Mouse (Mus musculus) left cerebral cortex, postnatal 10 days (tissue): Measurements from ENCODE around the gene Pik3r1. TPM values are rescaled to one million over a fixed set of nuclear protein-coding genes. Genes with fewer than 3 reads are reported as not detected.

Experiments
- DNase-seq, 2 experiments: peaks; one replicate each; pipeline ENCODE4 v3.0.0; 2021 to 2022; ENCODE audit warnings: low spot score in 2 of 2, mixed read lengths in 1 of 2; ENCODE audit errors: extremely low spot score in 1 of 2
- intact Hi-C: fragments of 180-260 bp; cut with DNase I; formaldehyde crosslinking; loops from one replicate; pipeline ENCODE4 v1.15.1; 2025
- total RNA-seq, 2 experiments: library from RNA; stranded (reverse); gene quantifications; 2 replicates each; pipeline ENCODE4 v1.2.3; 2021

The Pik3r1 gene
- total RNA-seq, 2 experiments from 2014 or later, result 142 to 147 TPM

DNA sequence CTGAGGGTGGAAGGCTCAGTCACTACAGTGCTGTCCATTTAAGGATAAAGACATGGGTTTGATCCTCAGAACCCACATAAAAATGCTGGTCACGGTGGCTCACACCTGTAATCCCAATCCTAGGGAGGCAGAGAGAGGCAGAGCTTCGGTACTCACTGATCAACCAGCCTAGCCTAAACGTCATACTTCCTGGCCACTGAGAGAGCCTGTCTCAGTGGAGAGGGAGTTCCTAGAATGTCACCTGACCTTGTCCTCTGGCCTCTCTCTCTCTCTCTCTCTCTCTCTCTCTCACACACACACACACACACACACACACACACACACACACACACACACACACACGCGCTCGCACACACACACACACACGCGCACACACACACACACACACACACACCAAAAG is 24.8 kb downstream of the Pik3r1 start:
- intact Hi-C loops, result no loop called here
- no peak for DNase-seq

- intact Hi-C loops, result no loop called here
- DNase-seq, result no peak
These were observed 25.4 kb downstream of the Pik3r1 start for GRCm38 (mm10) chr13:101742596-101742995.

DNA sequence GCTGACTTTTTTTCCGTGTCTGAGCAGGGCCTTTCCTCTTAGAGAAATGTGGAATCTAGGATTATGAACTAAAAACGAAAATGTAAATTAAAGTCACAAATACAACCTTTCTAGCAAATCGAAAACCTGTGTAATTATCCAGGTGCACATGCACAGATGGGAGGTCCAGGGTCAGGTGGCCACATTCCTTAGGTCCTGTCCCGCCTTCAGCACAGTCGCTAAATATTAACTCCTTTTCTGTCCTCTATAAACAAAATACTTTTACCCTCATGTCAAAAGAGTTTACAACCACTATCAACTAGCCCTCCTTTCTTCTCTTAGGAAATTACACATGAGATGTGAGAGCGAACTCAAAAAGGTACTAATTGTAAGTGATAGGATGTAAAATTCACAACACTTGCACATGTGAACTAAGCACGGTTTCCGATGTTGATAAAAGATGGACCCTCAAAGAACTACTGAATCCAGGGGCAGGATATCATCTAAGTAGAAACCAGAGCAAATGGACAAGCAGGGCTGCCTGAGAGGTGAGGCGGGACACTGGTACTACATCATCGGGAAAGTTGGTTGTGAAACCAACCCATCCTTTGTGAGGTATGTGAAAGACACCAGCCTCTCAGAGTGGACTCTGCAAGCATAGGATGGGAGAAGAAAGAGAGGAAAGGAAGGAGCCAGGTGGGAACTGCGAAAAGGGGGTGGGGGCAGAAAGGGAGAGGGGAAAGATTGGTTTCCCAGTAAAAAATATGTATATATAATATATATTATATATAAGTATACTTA is 26.3 kb downstream of the Pik3r1 start:
- intact Hi-C loops, result no loop called here
- no peak for DNase-seq

- intact Hi-C loops, result no loop called here
- no peak for DNase-seq
These were observed 28.2 kb downstream of the Pik3r1 start for GRCm38 (mm10) chr13:101739732-101740381.

DNA sequence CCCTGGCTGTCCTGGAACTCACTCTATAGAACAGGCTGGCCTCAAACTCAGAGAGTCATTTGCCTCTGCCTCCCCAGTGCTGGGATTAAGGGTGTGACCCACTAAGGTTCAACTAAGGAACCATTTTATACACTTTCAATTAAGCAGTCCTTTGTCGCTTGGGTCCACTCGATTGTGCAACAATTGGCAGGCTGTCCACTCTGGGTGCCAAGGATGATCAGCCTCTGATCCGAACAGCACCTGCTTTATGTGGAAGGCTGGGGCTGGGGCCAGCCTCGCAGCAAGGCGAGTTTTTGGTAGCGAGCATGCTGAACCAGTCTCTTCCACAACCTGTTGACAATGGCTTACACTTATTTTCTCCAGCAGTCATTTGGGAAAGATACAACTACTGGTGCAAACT is 29.2 kb downstream of the Pik3r1 start:
- no peak for DNase-seq
- intact Hi-C loops, result no loop called here

- intact Hi-C loops, result no loop called here
- no peak for DNase-seq
These were observed 31.3 kb downstream of the Pik3r1 start for GRCm38 (mm10) chr13:101736521-101737387.

DNA sequence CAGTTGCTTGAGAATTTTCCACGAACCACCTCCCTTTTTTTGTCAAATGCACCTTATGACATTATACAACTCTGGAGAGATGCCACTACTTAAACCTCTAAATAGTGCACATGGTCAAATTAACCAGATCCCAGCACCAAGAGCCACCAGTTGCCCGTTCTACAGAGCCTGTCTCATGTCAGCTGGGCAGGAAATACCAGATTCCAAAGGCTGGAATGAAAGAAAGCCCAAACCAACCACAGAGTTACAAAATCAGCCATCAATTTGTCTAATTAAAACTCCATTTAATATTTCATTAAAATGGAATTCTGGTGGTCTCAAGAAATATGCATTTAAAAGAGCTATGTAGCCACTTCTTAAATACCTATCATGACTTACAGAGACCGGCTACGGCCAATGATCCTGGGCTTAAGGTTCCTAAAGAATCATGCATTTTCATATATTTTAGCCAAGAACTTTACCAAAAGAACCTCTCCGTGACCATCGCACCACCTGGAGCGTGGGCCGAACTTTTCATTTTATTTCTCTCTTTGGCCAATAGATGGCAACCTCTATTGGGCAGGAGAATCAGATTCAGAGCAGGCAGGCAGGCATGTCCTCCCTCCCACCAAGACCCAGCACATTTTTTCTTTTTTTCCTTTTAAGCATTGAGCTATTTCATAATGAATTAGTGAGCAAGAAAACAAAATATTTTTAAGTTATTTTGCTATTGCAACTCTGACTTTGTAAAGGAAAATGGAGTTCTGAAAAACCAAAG is 32.5 kb downstream of the Pik3r1 start:
- DNase-seq, result no peak
- intact Hi-C loops, result no loop called here

DNA sequence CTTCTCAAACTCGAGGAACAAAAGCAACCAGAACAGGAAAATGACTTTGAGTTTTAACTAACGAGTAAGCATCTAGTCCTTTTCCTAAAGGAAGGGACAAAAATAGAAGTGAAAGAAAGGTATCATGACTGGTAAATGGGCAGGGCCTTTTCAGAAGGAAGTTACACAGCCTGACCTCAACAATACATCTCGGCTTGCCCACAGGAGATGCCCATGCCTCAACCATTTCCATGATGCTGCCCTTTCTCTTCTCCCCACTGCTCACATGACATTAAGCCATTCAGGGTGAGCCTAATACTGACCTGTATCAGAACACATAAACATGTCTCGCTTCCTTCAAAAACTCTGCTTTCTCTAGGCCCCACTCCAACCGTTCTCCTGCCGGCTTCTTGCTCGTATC is 33.8 kb downstream of the Pik3r1 start:
- intact Hi-C loops, result loop anchor here (5.0 kb wide), 1 partner anchor 913 kb away; no protein-coding TSS in a partner anchor
- DNase-seq, result no peak

- DNase-seq, result no peak
- intact Hi-C loops, result loop anchor here (5.0 kb wide), 1 partner anchor 915 kb away; no protein-coding TSS in a partner anchor
These were observed 35.3 kb downstream of the Pik3r1 start for GRCm38 (mm10) chr13:101732675-101733074.

GRCm38 (mm10) chr13:101731777-101732176 is 36.2 kb downstream of the Pik3r1 start:
- no peak for DNase-seq

DNA sequence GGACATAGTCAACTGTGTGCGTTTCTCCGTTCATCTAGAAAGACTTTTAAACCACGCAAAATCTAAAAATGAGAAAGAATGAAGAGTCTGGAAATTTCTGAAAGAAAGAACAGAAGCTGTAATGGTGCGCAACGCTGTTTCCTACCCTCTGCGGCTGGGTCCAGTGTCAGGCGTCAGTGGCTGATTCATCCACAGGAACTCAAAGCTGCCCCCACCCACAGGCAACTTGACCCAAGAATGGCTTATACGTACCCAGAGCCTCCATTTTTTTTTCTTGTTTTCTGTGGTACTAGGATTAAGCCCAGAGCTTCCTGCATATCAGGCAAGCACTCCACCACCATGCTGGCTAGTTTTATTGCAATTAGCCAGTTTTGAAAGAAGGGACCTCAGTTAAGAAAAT is 37.7 kb downstream of the Pik3r1 start:
- DNase-seq, result no peak
- intact Hi-C loops, result loop anchor here (5.0 kb wide), 1 partner anchor 917 kb away; no protein-coding TSS in a partner anchor

More at GRCm38 (mm10) chr13:101731777-101732176, 36.2 kb downstream of the Pik3r1 start:
- intact Hi-C loops, result loop anchor here (5.0 kb wide), 1 partner anchor 916 kb away; no protein-coding TSS in a partner anchor

DNA sequence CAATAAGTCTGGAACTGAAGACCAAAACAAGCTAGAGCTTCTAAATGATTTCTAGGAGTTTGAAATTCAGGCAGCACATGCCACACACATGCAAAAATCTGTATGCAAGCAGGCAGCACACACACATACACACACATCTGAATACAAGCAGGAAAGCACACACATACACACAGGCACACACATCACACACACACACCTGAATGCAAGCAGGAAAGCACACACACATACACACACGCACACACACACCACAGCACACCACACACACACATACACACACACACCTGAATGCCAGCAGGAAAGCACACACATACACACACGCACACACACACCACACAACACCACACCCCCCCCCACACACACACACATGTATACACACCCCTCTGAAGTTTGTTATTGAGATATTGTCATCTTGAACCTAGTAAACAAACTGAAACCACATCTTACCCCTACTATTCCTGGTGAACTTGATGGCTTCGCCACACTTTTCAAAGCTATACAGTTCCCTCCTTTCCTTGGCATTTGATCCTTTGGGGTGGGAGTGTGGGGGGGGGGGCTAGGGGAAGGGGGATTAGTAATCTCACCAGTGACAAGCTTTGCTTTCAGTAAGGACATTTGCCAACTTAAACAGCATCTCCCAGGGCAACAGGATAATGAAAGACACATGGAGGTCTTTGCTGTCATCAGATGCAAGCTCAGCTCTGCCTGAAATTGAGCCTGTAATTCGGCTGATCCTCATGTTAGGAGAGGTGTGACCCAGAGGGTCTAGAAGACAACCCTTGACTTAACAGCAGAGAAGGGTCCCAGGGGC is 38.6 kb downstream of the Pik3r1 start:
- intact Hi-C loops, result loop anchor here (5.0 kb wide), 1 partner anchor 918 kb away; no protein-coding TSS in a partner anchor
- DNase-seq, result no peak

DNA sequence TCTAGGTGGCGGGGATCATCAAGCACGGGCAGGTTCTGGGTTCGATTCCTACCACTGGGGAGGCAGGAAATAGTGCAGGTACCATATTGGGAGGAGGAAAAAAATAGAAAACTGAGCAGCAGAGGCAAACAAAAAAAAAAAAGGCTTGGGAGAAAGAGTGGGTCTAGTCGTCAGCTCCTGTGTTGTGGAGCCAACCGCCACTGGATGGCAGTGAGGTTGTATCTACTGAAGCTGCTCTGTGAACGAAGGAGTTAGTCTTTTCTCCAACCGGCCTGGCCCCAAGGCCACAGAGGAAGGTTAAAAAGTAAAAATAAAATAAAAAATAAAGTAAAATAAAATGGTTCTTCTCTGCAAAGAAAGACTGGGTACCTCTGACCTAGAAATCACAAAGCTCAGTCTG is 39.2 kb downstream of the Pik3r1 start:
- intact Hi-C loops, result no loop called here

DNA sequence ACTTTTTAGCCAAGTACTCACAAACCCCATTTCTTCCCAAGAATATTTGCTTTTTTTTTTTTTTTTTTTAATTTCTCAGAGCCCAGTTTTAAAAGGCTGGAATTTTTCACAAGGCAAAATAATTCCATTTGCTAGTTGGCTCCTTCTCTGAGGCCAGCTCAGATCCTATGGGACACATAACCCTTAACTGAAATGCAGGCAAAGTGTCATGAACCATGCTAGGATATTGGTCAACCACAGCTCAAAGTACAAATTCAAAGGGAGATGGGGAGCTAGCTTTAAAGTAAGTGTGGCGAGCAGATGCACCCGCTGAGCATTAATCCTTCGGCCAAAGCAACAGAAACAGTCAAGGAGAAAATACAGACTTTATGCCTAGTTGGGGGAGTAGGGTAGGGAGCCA is 39.7 kb downstream of the Pik3r1 start:
- intact Hi-C loops, result no loop called here
- DNase-seq, result no peak

More for the DNA sequence above, 39.2 kb downstream of the Pik3r1 start:
- peak in 1 of 2 experiments; percentile 52 for DNase-seq

- no peak for DNase-seq
- intact Hi-C loops, result no loop called here
These were observed 40.2 kb downstream of the Pik3r1 start for GRCm38 (mm10) chr13:101727837-101728236.

DNA sequence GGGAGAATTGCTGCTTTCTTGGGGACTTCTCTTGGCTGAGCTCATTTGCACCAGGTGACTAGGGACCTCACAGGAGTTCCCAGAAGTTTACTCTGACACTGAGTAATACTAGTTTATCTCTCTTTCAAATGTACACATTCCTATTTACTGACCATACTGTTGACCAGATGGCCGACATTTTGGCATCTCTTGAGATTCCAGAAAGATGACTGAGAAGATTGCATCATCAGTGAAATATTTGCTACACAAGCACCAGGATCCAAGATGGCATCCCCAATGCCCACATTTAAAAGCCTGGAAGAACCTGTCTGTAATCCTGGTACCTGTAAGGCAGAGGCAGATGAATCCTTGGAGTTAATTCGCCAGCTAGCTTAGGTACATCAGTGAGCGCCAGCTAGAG is 41.1 kb downstream of the Pik3r1 start:
- no peak for DNase-seq
- intact Hi-C loops, result no loop called here

- intact Hi-C loops, result no loop called here
These were observed 46.0 kb downstream of the Pik3r1 start for GRCm38 (mm10) chr13:101721901-101722595.

More at GRCm38 (mm10) chr13:101721901-101722595, 46.0 kb downstream of the Pik3r1 start:
- no peak for DNase-seq
